Mouse (Mus musculus) heart, embryonic 12.5 days (tissue): ENCODE results near the gene Ap5z1. TPM values are rescaled to one million over a fixed set of nuclear protein-coding genes. Genes with fewer than 3 reads are reported as not detected.

Experiments used
- ATAC-seq: fragments of 200-750 bp; cut with Nextera tagmentation; 2 replicates; pipeline ENCODE4 v1.8.0; 2017; ENCODE audit warnings: moderate TSS enrichment, moderate library complexity; ENCODE audit not compliant: insufficient number of reproducible peaks, low FRiP score
- H3K27ac ChIP-seq: fragments of 300-500 bp; sonication (generic); 2 replicates; pipeline ENCODE4 v1.5.1; 2016; ENCODE audit warnings: mild to moderate bottlenecking, moderate library complexity; ENCODE audit not compliant: poor library complexity, severe bottlenecking
- H3K27me3 ChIP-seq: fragments of 300-500 bp; sonication (generic); replicated peaks from 2 replicates; pipeline ENCODE4 v1.6.1; 2016; ENCODE audit warnings: mild to moderate bottlenecking, moderate library complexity
- H3K36me3 ChIP-seq: fragments of 300-500 bp; sonication (generic); 2 replicates; pipeline ENCODE4 v1.6.1; 2016; ENCODE audit warnings: mild to moderate bottlenecking, moderate library complexity
- H3K4me1 ChIP-seq: fragments of 300-500 bp; sonication (generic); replicated peaks from 2 replicates; pipeline ENCODE4 v1.6.1; 2016; ENCODE audit warnings: mild to moderate bottlenecking
- H3K4me2 ChIP-seq: fragments of 300-500 bp; sonication (generic); 2 replicates; pipeline ENCODE4 v1.6.1; 2016; ENCODE audit warnings: mild to moderate bottlenecking, moderate library complexity
- H3K4me3 ChIP-seq: fragments of 300-500 bp; sonication (generic); 2 replicates; pipeline ENCODE4 v1.5.1; 2016; ENCODE audit warnings: mild to moderate bottlenecking
- H3K9ac ChIP-seq: fragments of 300-500 bp; sonication (generic); 2 replicates; pipeline ENCODE4 v1.6.1; 2016; ENCODE audit warnings: mild to moderate bottlenecking, moderate library complexity
- H3K9me3 ChIP-seq: fragments of 300-500 bp; sonication (generic); replicated peaks from 2 replicates; pipeline ENCODE4 v1.6.1; 2016; ENCODE audit warnings: mild to moderate bottlenecking, moderate library complexity
- WGBS: fragments of 180-500 bp; shearing (Covaris S2); methylation state at CpG from one replicate; pipeline ENCODE4 v1.1.7; 2016; 5-methylcytosine and 5-hydroxymethylcytosine counted together
- polyA plus RNA-seq: library from polyadenylated mRNA; unstranded; fragments of >200 nt; fragmentation: Nextera tagmentation; extraction: Ambion mirVana; gene quantifications from 2 replicates; pipeline ENCODE4 v1.2.1, GENCODE M21; 2016

Ap5z1 gene
- polyA plus RNA-seq, 1 experiment from 2014 or later, result 7.3 TPM

DNA sequence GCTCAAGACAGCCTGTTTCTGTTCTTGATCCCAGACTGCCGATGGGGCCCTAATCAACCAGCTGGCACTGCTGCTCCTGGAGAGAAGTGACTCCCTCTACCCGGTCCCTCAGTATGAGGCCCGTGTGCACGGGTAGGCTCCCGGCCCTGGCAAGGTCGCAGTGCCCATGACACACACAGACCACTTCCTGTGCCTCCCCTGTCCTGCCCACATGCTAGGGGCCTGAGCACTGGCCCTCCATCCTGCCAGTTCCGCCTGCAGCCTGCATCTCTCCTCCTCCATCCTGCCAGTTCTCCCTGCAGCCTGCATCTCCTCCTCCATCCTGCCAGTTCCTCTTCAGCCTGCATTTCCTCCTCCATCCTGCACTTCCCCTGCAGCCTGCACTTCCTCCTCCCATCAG lies 11.9 kb downstream of the Ap5z1 start:
- ATAC-seq, result no peak
- Histone ChIP-seq H3K9ac (no peak overlapping the region), H3K36me3 (peaks cover 23% of the 10 kb centered on the region), H3K4me2 (no peak overlapping the region), H3K4me1 (peaks cover 10% of the 10 kb centered on the region; the same call in 1 of the 2 replicates), H3K9me3 (no peaks in the 10 kb centered on the region), H3K4me3 (no peak overlapping the region), H3K27ac (no peak overlapping the region), H3K27me3 (no peaks in the 10 kb centered on the region)
- WGBS, result 80% methylated on average over 7 of the region's 7 CpGs

DNA sequence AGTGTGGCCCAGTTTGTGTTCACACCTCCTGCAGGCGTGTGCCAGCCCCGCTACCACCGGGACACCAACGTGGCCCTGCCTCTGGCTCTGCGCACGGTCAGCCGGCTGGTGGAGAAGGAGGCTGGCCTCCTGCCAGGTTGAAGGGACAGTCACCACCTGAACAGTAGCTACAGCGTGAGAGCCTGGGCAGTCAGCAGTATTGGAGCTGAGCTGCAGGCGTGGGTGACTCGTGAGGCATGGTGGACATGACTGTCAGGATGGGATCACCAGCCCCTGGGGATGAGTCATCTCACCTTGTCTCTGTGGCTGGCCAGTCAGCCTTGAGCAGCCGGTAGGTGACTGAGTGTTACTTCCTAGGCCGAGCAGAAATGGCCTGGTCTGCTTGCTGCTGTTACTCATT lies 13.6 kb downstream of the Ap5z1 start:
- Histone ChIP-seq H3K9me3 (no peaks in the 10 kb centered on the region), H3K4me1 (peaks cover 10% of the 10 kb centered on the region), H3K4me3 (no peak overlapping the region), H3K36me3 (peaks cover 17% of the 10 kb centered on the region), H3K27me3 (no peaks in the 10 kb centered on the region), H3K27ac (no peak overlapping the region), H3K4me2 (no peak overlapping the region), H3K9ac (no peak overlapping the region)
- peak; percentile 30; the same call in 1 of the 2 replicates for ATAC-seq
- WGBS, result 81% methylated on average over 12 of the region's 12 CpGs

DNA sequence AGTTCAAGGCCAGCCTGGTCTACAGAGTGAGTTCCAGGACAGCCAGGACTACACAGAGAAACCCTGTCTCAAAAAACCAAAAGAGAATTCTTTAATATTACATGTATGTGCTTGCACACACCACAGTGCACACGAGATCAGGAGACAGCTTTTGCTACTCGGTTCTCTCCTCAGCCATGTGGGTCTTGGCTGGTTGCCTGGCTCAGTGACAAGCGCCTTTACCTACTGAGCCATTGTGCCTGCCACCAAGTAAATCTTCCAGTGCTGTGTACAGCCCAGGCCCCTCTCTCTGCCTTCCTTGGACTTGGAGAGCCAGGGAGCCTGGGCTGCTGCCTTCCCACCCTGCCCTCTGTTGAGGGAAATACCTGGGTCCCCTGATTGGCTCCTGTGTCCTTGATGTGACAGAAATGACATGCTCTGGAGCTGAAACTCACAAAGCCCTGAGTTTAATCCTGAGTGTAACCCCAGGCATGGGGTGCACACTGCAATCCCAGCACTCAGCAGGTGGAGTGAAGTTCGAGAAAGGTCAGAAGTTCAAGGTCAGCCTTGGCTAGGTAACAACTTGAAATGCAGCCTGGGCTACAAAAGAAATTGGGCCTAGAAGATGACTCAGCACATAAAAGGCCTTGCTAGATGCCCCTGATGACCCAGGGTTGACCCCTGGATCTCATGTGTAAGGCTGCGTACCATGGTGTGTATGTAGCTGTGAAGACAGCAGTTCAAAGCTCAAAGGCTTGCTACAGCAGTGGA lies 14.3 kb downstream of the Ap5z1 start:
- Histone ChIP-seq H3K9me3 (no peaks in the 10 kb centered on the region), H3K4me1 (peaks cover 10% of the 10 kb centered on the region), H3K36me3 (peaks cover 15% of the 10 kb centered on the region), H3K4me2 (no peak overlapping the region), H3K4me3 (no peak overlapping the region), H3K27me3 (no peaks in the 10 kb centered on the region), H3K9ac (no peak overlapping the region), H3K27ac (no peak overlapping the region)
- no peak for ATAC-seq
- WGBS, result 83% methylated on average over 5 of the region's 5 CpGs

DNA sequence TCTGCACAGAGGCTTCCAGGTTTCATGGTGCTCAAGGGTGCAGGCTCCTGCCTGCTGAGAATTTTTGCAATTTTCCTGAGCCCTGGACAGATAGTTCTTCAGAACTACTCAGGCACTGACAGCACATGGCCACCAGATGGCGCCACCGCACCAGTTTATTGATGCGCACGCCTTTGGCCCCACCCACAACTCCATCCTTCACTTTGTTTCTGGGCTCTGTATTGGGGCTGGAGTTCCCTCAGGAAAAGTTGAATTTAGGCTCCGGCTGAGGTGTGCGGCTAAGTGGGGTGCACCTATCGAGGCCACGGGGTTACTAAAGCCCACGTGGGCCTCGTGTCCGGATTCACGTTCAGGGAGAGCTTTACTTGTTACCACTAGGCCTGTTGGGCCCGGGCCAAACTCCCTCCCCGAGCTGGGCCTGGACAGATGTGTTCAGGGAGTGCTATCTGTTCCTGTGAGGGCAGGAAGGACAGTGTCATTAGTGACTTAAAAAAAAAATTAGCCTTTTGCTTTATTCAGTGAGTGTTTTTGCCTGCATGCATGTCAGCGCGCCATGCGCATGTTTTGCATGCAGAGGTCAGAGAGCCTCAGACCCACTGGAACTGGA lies 15.2 kb downstream of the Ap5z1 start:
- H3K9ac ChIP-seq, result peak overlapping the region; percentile 41; the same call in 1 of the 2 replicates
- no peaks in the 10 kb centered on the region for H3K9me3 ChIP-seq
- peak; percentile 44; the same call in 1 of the 2 replicates for ATAC-seq
- peaks cover 15% of the 10 kb centered on the region for H3K36me3 ChIP-seq
- no peaks in the 10 kb centered on the region for H3K27me3 ChIP-seq
- H3K27ac ChIP-seq, result no peak overlapping the region
- no peak overlapping the region for H3K4me3 ChIP-seq
- peaks cover 10% of the 10 kb centered on the region for H3K4me1 ChIP-seq
- peak overlapping the region; percentile 51 for H3K4me2 ChIP-seq
- WGBS, result 31% methylated on average over 17 of the region's 17 CpGs

DNA sequence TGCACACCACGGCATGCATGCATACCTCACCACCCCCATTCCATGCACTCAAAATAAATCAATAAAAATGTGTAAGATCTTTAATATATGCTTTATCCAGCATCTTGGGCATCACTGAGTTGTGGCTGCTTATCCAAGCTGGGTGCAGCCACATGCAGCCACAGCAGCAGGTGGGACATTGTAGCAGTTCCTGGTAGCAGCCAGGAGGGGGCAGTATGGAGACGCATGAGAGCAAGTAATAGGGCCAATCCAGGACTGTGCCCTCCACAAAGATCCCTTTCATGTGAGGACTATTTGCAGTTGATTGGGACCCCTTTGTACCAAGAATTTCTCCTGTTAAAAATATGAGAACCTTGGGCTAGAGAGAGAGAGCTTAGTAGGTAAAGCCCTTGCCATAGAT lies 18.8 kb downstream of the Ap5z1 start:
- H3K36me3 ChIP-seq, result 0 out of 2 replicates have a peak, but pooled peaks cover 3% of the 10 kb centered on the region
- ATAC-seq, result no peak

DNA sequence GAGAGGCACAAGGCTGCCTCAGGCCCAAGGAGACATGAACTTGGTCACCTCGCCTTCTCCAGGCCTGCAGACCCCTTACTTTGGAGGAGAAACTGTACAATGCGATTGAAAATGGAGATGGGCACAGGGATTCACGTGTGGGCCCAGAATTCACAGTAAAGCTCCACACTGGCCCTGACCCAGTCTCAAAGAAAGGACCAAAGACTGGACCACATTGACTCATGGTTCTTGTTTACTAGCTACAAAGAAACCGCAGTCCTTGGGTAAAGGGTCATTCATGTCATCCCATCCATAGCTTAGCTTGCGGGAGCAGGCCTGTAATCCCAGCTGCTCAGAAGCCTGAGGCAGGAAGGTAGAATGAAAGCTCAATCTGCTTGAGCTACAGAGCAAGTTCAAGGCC lies 19.8 kb downstream of the Ap5z1 start:
- 90% methylated on average over 5 of the region's 5 CpGs for WGBS
- no peak overlapping the region for H3K4me3 ChIP-seq
- no peak overlapping the region for H3K4me2 ChIP-seq
- no peaks in the 10 kb centered on the region for H3K27me3 ChIP-seq
- no peak for ATAC-seq
- 0 out of 2 replicates have a peak, but pooled peaks cover 3% of the 10 kb centered on the region for H3K36me3 ChIP-seq
- no peak overlapping the region for H3K9ac ChIP-seq
- peaks cover 6% of the 10 kb centered on the region for H3K4me1 ChIP-seq
- H3K27ac ChIP-seq, result no peak overlapping the region
- no peaks in the 10 kb centered on the region for H3K9me3 ChIP-seq

More for the DNA sequence above, 18.8 kb downstream of the Ap5z1 start:
- H3K4me1 ChIP-seq, result peaks cover 10% of the 10 kb centered on the region
- H3K4me2 ChIP-seq, result no peak overlapping the region
- H3K4me3 ChIP-seq, result no peak overlapping the region
- H3K9me3 ChIP-seq, result no peaks in the 10 kb centered on the region
- no peak overlapping the region for H3K27ac ChIP-seq
- no peak overlapping the region for H3K9ac ChIP-seq
- H3K27me3 ChIP-seq, result no peaks in the 10 kb centered on the region
- WGBS, result 49% methylated on average over 2 of the region's 2 CpGs

DNA sequence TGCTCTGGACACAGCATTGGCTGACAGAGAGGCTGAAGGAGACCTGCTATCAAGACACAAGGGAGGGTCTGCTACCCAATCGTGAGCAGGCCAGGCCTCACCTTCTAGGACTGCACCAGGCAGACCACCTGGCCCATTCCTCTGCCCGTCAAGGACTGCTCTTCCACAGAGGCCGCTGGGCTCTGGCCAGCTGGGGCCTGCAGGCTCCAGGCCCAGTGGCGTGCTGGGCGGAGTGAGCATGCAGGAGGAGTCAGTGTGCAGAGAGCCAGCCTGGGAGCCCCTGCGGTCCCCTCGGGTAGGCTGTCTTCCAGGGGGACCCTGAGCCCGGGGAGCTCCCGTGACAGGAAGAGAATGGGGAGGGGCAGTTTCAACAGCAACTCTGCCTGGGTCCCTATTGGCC lies 22.9 kb downstream of the Ap5z1 start:
- H3K9me3 ChIP-seq, result no peaks in the 10 kb centered on the region
- no peaks in the 10 kb centered on the region; the same call in 1 of the 2 replicates for H3K4me1 ChIP-seq
- no peak overlapping the region for H3K27ac ChIP-seq
- no peaks in the 10 kb centered on the region for H3K27me3 ChIP-seq
- H3K36me3 ChIP-seq, result 0 out of 2 replicates have a peak, but pooled peaks cover 3% of the 10 kb centered on the region
- no peak for ATAC-seq
- no peak overlapping the region for H3K4me2 ChIP-seq
- H3K4me3 ChIP-seq, result no peak overlapping the region
- no peak overlapping the region for H3K9ac ChIP-seq
- WGBS, result 68% methylated on average over 9 of the region's 9 CpGs

DNA sequence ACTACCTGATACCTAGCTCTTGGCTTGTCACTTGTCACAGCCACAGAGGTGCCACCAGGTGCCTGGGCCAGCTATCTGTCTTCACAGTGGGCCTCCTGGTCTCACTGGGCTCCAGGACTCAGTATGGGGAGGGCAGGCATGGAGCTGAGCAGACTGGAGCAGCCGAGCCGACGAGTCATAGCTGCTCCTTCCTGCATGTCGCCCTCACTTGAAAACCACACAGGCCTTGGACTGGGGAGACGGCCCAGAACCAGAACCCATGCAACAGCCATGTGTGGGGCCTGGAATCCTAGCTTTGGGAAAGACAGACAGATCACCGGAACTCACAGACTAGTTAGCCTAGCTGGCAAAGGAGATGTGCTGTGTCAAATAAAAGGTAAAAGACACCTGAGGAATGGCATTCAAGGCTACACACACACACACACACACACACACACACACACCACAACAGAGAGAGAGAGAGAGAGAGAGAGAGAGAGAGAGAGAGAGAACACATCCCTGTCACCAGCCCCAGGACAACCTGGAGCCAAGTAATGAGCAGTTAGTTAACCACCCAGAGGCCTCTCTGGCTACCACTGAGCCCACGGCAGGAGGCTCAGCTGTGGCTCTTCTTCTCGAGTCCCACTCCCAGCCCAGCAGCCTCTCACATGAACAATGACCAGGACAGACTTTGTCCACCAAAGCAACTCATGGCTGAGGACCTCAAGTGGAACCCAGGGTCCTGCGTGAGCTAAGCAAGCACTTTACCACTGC lies 26.4 kb downstream of the Ap5z1 start:
- Histone ChIP-seq H3K9me3 (no peaks in the 10 kb centered on the region), H3K27ac (no peak overlapping the region), H3K36me3 (0 out of 2 replicates have a peak, but pooled peaks cover 5% of the 10 kb centered on the region), H3K27me3 (no peaks in the 10 kb centered on the region), H3K9ac (no peak overlapping the region), H3K4me1 (peaks cover 7% of the 10 kb centered on the region), H3K4me3 (no peak overlapping the region), H3K4me2 (no peak overlapping the region)
- ATAC-seq, result no peak
- WGBS, result 70% methylated on average over 9 of the region's 9 CpGs

DNA sequence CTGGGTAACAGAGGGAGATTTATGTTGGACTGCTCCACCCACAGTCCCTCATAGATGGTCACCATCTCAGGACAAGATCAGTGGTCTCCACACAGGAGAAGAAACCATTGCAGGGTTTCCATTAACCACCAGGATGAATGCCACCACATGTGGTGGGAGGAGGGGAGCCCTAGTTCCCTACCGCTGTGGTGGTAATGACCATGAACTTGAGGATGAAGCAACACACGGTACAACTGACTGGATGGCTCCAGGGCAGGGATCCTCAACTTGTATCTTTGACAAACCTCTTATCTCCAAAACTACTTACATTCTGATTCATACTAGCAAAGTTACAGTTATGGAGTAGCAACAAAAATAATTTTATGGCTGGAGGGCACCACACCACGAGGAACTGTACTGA lies 29.6 kb downstream of the Ap5z1 start:
- Histone ChIP-seq H3K36me3 (0 out of 2 replicates have a peak, but pooled peaks cover 3% of the 10 kb centered on the region), H3K27ac (no peak overlapping the region), H3K27me3 (no peaks in the 10 kb centered on the region), H3K4me3 (no peak overlapping the region), H3K4me1 (peaks cover 17% of the 10 kb centered on the region), H3K9ac (no peak overlapping the region), H3K4me2 (no peak overlapping the region), H3K9me3 (no peaks in the 10 kb centered on the region)
- 85% methylated on average over 3 of the region's 3 CpGs for WGBS
- ATAC-seq, result no peak

DNA sequence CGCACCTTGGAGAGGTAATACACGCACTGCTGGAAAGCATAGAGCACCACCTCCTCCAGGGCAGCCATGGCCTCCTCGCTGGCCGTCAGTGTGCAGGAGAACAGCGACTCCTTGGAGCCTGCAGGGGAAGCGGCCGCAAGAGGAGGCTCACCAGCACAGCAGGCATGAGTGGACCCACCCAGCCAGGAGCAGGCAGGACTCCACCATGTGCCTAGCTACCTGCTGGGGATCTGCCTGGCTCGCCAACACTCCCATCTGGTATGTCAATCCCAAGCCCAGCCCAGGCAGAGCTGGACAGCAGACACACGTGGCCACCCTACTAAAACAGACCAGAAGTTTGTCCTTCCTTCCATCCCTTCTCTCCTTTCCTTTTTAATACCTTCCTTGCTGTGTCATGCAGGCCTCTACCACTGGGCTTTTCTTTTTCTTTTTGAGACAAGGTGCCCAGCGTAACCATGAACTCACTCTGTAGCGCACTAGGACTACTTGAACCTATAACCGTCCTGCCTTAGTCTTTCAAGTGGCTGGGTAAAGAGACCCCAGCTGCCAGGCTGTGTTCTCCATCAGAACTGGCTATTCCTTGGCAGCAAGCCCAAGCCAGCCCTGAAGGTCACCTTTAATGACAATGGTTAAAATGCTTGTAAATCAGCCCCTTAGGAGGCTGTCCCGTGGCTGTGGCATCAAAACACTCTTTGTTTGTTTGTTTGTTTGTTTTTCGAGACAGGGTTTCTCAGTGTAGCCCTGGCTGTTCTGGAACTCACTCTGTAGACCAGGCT lies 31.8 kb downstream of the Ap5z1 start:
- Histone ChIP-seq H3K27me3 (no peaks in the 10 kb centered on the region), H3K4me2 (0 out of 2 replicates have a peak overlapping the region, but pooled peaks have one; percentile 10), H3K9ac (0 out of 2 replicates have a peak overlapping the region, but pooled peaks have one; percentile 23), H3K9me3 (no peaks in the 10 kb centered on the region), H3K4me1 (peaks cover 23% of the 10 kb centered on the region), H3K4me3 (no peak overlapping the region), H3K27ac (peak overlapping the region; percentile 55), H3K36me3 (0 out of 2 replicates have a peak, but pooled peaks cover 3% of the 10 kb centered on the region)
- ATAC-seq, result no peak
- 50% methylated on average over 14 of the region's 14 CpGs for WGBS
